Mouse (Mus musculus) heart, embryonic 10.5 days (tissue): Measurements from ENCODE around the gene Crnkl1. TPM values are rescaled to one million over a fixed set of nuclear protein-coding genes. Genes with fewer than 3 reads are reported as not detected.
A peak's percentile ranks its signal among the peaks of the same experiment; 100 is the strongest.
"Not testable (repeated sequence)": the region's sequence is repeated elsewhere in the genome, so short reads cannot be mapped to it uniquely, and the experiment has no call there.

ENCODE experiments used
- DNase-seq: peaks from one replicate; pipeline ENCODE4 v3.0.0-alpha.2; 2017; ENCODE audit warnings: low spot score
- H3K27ac ChIP-seq: fragments of 300-500 bp; sonication (generic); 2 replicates; pipeline ENCODE4 v1.5.1; 2016; ENCODE audit warnings: mild to moderate bottlenecking
- H3K27me3 ChIP-seq: fragments of 300-500 bp; sonication (generic); 2 replicates; pipeline ENCODE4 v1.6.1; 2016; ENCODE audit warnings: mild to moderate bottlenecking; ENCODE audit not compliant: poor library complexity, insufficient read depth, severe bottlenecking
- H3K36me3 ChIP-seq: fragments of 300-500 bp; sonication (generic); 2 replicates; pipeline ENCODE4 v1.6.1; 2016; ENCODE audit warnings: mild to moderate bottlenecking, moderate library complexity
- H3K4me1 ChIP-seq: fragments of 300-500 bp; sonication (generic); 2 replicates; pipeline ENCODE4 v1.6.1; 2016; ENCODE audit warnings: mild to moderate bottlenecking
- H3K4me3 ChIP-seq: fragments of 300-500 bp; sonication (generic); 2 replicates; pipeline ENCODE4 v1.5.1; 2016; ENCODE audit warnings: mild to moderate bottlenecking, moderate library complexity
- H3K9me3 ChIP-seq: fragments of 300-500 bp; sonication (generic); 2 replicates; pipeline ENCODE4 v1.6.1; 2016; ENCODE audit warnings: mild to moderate bottlenecking, moderate library complexity
- WGBS: fragments of 180-500 bp; shearing (Covaris S2); methylation state at CpG from one replicate; pipeline ENCODE4 v1.1.7; 2016; 5-methylcytosine and 5-hydroxymethylcytosine counted together
- polyA plus RNA-seq: library from polyadenylated mRNA; unstranded; fragments of >200 nt; fragmentation: Nextera tagmentation; extraction: Ambion mirVana; gene quantifications from 2 replicates; pipeline ENCODE4 v1.2.1, GENCODE M21; 2016

Gene Crnkl1
- polyA plus RNA-seq, 1 experiment from 2014 or later = 26.9 TPM

DNA sequence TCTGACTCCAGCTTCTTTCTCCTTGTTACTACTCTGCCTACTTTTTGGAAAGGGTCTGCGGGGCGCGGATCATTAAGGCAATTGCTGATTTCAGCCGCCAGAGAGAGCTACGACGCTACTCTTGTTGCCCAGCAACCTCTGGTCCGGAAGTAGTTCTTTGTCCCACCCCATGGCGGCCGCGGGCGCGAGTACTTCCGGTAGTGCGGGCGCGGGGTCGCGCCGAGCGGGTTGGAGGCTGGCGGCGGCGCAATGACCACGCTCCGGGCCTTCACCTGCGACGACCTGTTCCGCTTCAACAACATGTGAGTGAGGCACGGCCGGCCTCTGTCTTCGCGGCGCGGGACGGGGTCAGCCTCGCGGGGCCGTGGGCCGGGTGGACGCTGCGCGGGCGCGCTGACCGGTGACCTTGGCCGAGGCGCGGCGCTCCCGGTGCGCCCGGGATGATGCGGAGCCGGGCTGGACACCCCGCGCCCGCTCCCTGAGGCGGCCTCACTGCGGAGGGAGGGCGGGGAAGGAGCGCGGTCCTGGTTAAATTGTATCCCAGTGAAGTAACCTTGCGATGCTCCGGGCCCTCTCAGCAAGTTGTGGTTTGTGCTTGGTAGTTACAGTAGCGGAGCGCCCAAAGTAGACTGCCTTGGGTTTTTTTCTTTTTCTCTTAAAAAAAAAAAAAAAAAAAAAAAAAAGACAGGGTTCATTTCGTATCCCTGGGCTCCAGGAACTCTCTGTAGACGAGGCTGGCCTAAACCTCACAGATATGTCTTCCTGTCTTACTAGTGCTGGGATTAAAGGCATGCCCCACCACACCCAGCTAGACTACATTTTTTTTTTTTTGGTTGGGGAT, 31.5 kb downstream of the Crnkl1 start:
- under 1% methylated on average over 68 of the region's 68 CpGs for WGBS
- no peaks in the 10 kb centered on the region for H3K27me3 ChIP-seq
- peaks cover 10% of the 10 kb centered on the region; the same call in 1 of the 2 replicates for H3K36me3 ChIP-seq
- peak; percentile 94 for DNase-seq
- H3K27ac ChIP-seq = peak overlapping the region; percentile 99
- peaks cover 21% of the 10 kb centered on the region; the same call in 1 of the 2 replicates for H3K4me1 ChIP-seq
- H3K4me3 ChIP-seq = peak overlapping the region; percentile 98
- no peaks in the 10 kb centered on the region for H3K9me3 ChIP-seq

DNA sequence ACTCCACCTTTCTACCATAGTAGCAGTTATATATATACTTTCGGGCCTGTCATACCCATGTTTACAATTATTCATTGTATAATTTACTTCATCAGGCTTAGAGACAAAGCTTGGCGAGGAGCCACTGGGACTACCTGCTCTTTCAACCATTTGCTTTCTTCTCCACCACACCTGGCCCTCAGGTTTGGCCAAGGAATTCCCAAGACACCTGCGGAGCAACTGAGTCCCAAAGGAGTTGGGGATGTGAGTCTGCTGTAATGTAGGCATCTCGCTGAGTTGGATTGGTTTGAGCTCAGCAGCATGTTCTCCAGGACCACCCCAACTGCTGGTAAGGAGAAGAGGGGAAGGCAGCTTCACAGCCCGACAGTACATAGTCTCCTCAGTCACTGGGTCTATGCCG, 33.0 kb downstream of the Crnkl1 start, which contains the start of gene Naa20:
Gene Naa20, plus strand, starts transcription at position 239 of the 400 bp plus-strand sequence.
- H3K9me3 ChIP-seq = no peaks in the 10 kb centered on the region
- no peak for DNase-seq
- 82% methylated on average over 6 of the region's 6 CpGs for WGBS
- peaks cover 21% of the 10 kb centered on the region; the same call in 1 of the 2 replicates for H3K4me1 ChIP-seq
- peak within 1 kb of the TSS; percentile 98 for H3K4me3 ChIP-seq
- no peaks in the 10 kb centered on the region for H3K27me3 ChIP-seq
- H3K27ac ChIP-seq = peak within 1 kb of the TSS; percentile 99; the same call in 1 of the 2 replicates
- H3K36me3 ChIP-seq = peaks cover 6% of the 10 kb centered on the region; the same call in 1 of the 2 replicates

DNA sequence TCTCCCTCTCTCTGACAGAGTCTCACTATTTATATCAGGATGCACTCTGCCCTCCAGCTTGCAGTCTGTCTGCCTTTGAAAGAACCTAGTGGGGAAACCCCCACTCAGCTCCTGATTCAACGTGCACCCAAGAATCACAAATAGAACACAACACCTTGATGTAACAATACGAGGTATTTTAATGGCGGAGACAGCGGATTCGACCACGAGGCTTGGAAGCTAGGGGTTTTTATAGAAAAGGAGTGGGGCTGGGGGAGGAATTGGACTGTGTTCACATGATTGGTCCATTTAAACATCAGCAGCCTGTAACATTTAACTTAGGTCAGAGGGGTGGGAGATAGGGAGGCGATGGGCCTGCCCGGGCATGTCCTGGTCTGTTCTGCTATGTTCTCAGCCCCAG, 34.5 kb downstream of the Crnkl1 start:
- H3K36me3 ChIP-seq, H3K4me3 ChIP-seq, H3K27me3 ChIP-seq, H3K27ac ChIP-seq, DNase-seq, H3K9me3 ChIP-seq: not testable (repeated sequence)
- 76% methylated on average over 8 of the region's 8 CpGs for WGBS
- peaks cover 20% of the 10 kb centered on the region; the same call in 1 of the 2 replicates for H3K4me1 ChIP-seq

DNA sequence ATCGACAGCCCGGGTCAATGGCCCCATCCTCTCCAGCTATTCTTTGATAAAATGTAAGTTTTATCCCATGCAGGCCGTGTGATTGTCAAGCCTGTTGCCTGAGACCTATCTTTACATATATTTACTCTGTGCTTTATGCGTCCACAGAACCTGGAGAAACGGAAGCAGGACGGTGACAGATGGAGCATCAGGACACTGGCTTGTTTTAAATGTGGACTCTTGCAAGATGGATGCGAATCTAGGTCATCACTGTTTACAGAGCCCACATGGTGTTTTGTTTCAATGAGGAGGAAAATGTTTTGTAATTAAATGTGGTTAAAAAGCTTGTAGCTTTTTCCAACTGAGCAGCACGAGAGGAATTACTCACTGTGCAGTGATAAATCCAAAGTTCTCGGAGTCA, 36.7 kb downstream of the Crnkl1 start:
- Histone ChIP-seq H3K4me3 (no peak overlapping the region), H3K4me1 (0 out of 2 replicates have a peak, but pooled peaks cover 6% of the 10 kb centered on the region), H3K36me3 (no peaks in the 10 kb centered on the region), H3K27ac (no peak overlapping the region), H3K9me3 (no peaks in the 10 kb centered on the region), H3K27me3 (no peaks in the 10 kb centered on the region)
- no peak for DNase-seq
- WGBS = 84% methylated on average over 9 of the region's 9 CpGs

DNA sequence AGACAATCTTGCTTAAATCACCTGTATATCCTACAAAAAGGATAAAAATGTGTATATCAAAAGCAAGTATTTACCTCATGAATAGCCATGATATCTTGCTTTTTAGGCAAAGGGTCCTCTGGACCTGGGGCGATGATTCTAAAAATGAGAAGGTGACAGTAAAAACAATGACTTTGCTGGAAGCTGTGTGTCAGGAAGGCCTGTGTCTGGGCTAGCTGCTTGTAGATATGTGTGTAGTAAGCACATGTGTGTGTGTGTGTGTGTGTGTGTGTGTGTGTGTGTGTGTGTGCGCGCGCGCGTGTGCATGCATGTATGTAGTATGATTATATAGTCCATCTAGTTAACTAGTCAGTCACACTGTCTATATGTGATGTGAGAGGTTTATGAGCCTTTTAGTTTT, 41.1 kb downstream of the Crnkl1 start:
- no peaks in the 10 kb centered on the region for H3K27me3 ChIP-seq
- no peak for DNase-seq
- H3K4me1 ChIP-seq = peaks cover 9% of the 10 kb centered on the region
- no peaks in the 10 kb centered on the region for H3K36me3 ChIP-seq
- no peaks in the 10 kb centered on the region for H3K9me3 ChIP-seq
- WGBS = 98% methylated on average over 6 of the region's 6 CpGs
- no peak overlapping the region for H3K27ac ChIP-seq
- no peak overlapping the region for H3K4me3 ChIP-seq

DNA sequence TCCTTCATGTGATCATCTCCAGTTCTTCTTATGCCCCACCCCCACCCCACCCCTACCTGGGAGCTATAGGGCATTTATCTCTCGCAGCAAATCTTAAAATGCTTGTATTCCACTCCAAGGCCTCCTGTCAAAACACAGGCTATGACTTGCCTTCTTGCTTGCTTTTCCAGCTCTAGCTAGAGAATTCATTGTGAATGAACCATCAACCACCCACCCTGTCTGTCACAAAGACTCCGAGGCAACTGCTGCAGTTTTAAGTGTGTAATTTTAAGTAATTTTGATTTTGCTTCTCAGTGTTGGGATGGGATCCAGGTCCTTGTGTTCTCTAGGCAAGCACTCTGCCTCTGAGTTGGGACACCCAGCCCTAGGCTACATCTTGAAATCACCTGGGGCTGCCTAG, 44.2 kb downstream of the Crnkl1 start:
- Histone ChIP-seq H3K4me3 (no peak overlapping the region), H3K27me3 (no peaks in the 10 kb centered on the region), H3K9me3 (no peaks in the 10 kb centered on the region), H3K36me3 (peaks cover 5% of the 10 kb centered on the region; the same call in 1 of the 2 replicates), H3K4me1 (peaks cover 23% of the 10 kb centered on the region), H3K27ac (no peak overlapping the region)
- DNase-seq = no peak
- 78% methylated on average over 2 of the region's 2 CpGs for WGBS

DNA sequence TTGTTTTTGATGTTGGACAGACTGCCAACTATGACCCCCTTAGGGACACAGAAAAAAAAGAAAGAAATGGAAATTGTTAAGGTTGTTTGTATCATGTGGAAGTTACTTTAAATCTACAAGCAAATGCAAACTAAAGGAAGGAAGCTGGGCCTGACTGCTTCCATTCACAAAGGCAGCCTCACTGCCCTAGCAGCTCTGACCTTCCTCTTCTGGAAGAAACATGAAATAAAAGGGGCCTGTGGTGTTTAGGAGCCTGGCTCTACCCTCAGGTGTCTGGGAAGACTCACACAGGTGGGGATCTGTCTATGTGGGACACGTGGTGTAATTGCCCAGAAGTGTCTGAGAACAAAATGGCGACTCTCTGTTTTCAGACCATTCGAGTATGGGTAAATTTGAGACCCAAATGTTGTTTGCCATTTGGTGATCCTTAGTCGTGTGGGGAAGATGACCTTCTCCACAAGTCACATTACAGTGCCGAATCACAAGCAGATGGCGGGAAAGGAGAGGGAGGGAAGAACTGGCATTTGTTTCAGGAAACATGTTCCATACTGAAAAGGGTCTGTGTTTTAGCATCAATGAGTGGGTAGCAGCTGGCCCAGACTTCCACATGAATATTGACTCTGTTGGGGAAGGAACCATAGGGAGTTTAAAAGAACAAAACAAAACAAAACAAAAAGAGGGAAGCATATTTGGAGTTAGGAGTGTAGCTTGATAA, 45.9 kb downstream of the Crnkl1 start:
- no peak for DNase-seq
- Histone ChIP-seq H3K27ac (peak overlapping the region; percentile 88), H3K4me3 (no peak overlapping the region), H3K36me3 (peaks cover 19% of the 10 kb centered on the region; the same call in 1 of the 2 replicates), H3K27me3 (no peaks in the 10 kb centered on the region), H3K9me3 (no peaks in the 10 kb centered on the region), H3K4me1 (peaks cover 39% of the 10 kb centered on the region)
- WGBS = 63% methylated on average over 6 of the region's 6 CpGs

DNA sequence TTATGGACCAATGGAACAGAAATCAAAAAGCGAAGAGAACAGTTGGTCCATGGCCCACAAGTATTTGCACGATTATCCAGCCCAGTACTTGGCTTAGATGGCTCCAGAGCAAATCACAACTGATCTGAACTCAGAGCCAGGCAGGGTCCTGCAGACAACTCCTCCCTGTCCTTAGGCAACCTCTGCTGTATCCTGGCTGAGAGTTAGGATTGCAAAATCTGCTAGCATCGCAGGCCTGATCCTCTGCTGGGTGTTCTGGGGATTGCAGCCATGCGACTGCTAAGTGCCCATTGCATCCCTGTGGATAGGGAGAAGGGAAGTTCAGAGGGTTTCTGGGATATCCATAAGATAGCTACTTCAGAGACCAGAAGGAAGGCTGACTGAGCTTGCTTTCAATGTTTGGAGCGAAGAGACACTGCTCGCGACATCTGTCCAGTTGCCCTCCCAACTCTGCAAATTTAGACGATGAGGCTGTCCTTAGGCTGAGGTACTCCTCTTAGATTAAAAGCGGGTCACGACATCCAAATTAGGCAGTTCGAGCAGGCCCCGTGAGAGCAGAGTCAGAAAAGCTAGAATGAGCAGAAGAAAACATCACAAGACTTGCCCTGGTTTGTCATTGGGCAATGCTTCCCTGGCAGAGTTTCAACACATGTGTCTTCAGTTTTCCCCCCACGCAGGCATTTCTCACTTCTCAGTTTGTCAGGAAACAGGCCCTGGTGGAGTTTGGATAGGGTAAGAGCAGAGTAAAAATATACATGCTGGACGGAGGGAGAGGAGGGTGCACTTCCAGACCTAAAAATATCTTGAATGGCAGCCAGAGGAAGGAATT, 46.7 kb downstream of the Crnkl1 start:
- peaks cover 46% of the 10 kb centered on the region for H3K4me1 ChIP-seq
- WGBS = 40% methylated on average over 14 of the region's 14 CpGs
- peaks cover 19% of the 10 kb centered on the region; the same call in 1 of the 2 replicates for H3K36me3 ChIP-seq
- DNase-seq = peak; percentile 86
- H3K9me3 ChIP-seq = no peaks in the 10 kb centered on the region
- no peak overlapping the region for H3K4me3 ChIP-seq
- peak overlapping the region; percentile 88 for H3K27ac ChIP-seq
- no peaks in the 10 kb centered on the region for H3K27me3 ChIP-seq

DNA sequence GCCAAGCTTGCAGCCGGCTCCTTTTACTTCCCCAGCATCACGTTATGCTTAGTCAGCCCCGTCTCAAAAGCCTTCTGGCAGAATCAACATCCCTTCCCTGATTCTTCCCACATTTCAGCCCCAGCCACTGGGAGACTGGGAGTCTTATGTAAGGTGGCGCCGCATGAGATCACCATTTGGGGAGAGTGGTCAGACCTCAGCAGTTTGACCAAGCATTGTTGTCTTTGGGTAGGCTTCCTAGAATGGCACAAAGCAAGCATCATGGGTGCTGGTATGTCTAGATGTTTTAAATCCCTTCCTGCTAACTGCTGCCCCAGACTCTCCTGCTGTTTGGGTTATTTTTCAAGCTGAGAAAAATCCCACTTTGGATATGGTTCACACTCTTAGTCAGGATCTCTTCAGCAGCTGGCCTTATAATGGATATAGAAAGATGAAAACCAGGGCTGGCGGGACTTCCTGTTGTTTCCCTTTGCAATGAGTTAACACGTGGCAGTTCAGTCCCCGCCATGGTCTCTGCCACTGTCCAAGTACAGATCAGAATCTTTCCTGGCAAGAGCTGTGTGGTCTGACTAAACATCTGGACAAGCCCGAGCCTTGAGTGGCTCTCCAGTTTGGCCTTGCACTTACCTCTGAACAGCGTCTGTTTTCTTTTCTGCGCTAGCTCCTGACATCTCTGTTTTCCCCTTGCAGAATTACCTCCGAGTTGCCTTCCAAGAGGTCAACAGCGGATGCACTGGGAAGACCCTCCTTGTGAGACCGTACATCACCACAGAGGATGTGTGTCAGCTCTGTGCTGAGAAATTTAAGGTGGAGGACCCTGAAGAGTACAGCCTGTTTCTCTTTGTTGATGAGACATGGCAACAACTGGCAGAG, 49.7 kb downstream of the Crnkl1 start:
- DNase-seq = no peak
- Histone ChIP-seq H3K36me3 (peaks cover 26% of the 10 kb centered on the region), H3K27ac (0 out of 2 replicates have a peak overlapping the region, but pooled peaks have one; percentile 80), H3K27me3 (no peaks in the 10 kb centered on the region), H3K4me1 (peaks cover 48% of the 10 kb centered on the region), H3K4me3 (no peak overlapping the region), H3K9me3 (no peaks in the 10 kb centered on the region)
- 53% methylated on average over 14 of the region's 14 CpGs for WGBS

DNA sequence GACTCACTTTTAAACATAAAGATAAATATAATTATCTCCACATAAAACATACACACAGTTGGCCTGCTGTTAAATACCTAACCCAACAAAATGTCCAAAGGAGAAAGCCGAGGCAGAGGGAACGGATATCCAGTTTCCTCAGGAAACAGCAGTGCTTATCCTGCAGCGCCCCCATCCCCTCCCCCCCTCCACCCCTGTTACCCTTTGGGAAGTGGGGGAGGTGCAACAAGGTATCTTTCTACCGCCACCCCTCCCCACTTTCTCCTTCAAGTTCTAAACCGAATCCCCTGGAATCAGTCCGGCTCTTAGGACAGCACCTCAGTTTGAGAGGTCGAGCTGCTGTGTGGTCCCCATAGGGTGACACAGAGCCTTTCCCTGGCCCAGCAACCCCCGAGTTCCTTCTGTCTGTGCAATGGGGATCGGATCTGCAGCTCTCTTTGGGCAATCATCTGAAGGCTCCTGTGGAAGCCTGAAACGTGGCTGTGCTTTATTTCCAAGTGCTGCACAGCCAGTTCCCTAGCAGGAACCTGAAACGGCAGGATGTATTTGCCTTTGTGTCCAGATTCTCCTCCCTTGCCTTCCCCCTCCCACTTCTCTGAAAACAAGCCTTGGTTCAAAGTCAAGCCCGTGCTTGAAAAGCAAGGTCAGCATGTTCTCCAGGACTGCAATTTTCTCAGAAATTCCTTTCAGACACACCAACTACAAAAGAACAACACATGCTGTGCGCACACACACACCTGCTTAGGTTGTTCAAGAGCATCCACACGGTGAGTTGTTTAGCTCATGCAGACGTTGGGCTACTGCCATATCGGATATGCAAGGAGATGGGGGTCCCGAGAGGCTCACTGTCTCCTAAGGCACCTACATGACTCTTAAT, 50.5 kb downstream of the Crnkl1 start:
- H3K27ac ChIP-seq = peak overlapping the region; percentile 80
- H3K27me3 ChIP-seq = no peaks in the 10 kb centered on the region
- H3K4me1 ChIP-seq = peaks cover 44% of the 10 kb centered on the region
- DNase-seq = no peak
- H3K36me3 ChIP-seq = peaks cover 35% of the 10 kb centered on the region
- no peak overlapping the region for H3K4me3 ChIP-seq
- no peaks in the 10 kb centered on the region for H3K9me3 ChIP-seq
- 34% methylated on average over 17 of the region's 17 CpGs for WGBS

DNA sequence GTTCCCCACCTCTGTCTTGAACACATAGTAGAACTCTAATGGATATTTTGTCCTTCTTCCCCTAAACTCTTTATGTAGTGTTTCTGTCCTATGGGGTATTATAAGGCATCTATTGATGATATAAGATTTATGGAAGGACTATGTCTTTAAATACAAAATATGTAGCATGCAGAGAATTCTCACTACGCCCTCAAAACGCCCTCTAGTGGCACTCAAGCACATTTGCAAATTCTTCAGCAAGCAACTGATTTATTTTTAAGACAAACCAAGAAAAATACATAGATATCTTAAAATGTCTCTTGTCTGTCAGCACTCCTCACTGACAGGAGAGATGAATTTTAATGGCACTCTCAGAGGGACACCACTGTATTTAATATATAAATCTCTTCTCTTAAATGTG, 52.4 kb downstream of the Crnkl1 start:
- Histone ChIP-seq H3K27me3 (no peaks in the 10 kb centered on the region), H3K9me3 (no peaks in the 10 kb centered on the region), H3K27ac (no peak overlapping the region), H3K4me3 (no peak overlapping the region), H3K36me3 (peaks cover 53% of the 10 kb centered on the region), H3K4me1 (peaks cover 28% of the 10 kb centered on the region)
- no peak for DNase-seq
- WGBS = 22% methylated on average over 2 of the region's 2 CpGs
